Mouse (Mus musculus): Measurements from ENCODE around the gene Engase. TPM values are rescaled to one million over a fixed set of nuclear protein-coding genes. Genes with fewer than 3 reads are reported as not detected.

Engase gene
- polyA plus RNA-seq (2015; fragmentation: Illumina TruSeq; extraction: RNeasy Lipid Tissue Mini Kit (QIAGEN cat#74804); ENCODE audit: insufficient read depth, low replicate concordance) = 4.4 TPM

DNA sequence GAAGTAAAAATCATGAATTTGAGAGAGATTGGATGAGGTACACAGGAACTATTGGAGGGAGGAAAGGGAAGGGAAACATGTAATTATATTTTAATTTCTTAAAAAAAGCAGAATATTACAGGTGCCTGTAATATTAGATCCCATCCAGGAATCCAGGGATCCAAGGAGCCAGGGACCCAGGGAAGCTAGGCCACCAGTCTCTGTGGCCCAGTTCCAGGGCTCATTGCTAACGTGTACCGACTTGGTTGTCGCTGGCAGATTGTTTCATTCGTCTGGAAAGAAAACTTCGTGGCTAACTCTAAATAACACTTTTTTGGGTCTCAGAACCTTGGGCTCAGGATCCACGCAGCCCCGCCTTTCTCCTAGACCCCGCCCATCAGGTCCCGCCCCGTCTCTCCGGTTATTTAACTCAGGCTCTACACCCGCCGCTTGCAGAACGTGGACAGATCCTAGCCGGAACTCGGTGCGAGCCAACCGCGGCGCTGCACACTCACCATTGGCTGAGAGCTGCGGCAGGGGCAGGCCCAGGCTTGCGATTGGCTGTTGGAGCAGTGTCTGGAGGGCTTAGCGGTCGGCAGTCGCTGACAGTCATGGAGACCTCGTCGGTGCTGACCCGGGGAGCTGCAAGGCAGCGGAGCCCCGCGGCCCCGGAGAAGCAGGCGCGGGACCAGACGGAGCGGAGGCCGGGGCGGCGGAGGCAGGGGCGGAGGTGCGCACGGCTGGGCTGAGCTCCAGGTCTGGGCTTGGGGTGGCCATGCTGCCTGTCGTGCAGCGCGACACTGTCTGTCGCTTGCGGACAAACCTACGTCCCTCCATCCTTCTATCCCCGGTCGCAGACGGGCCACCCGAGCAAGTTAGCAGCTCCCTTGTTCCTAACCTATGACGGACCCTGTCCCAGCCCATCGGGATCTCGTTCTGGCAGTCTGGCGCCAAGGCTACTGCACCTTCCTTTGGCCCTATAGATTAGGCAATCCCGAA is at the start of gene Engase:
Engase (plus strand) TSS at position 434 of the 978 bp plus-strand sequence.

DNA sequence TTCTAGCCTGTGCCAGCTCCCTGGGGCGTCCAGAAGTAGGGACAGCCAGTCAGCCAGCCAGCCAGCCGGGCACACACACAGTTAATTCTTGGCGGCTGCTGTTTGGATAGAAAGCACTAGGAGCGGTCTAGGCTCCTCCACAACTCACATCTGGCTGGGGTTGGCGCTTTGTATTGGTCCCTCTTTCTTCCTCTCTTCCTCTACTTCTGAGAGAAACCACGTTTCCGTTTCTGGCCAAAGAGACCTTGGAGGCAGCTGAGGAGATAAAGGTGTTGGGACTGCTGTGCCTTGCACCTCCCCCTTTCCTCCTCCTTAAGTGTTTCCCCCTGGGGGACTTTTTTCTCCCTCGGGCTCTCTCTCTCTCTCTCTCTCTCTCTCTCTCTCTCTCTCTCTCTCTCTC is 48.6 kb upstream of the Engase start, which contains the start of gene C1qtnf1:
C1qtnf1 (plus strand) TSS at position 218 of the 400 bp plus-strand sequence.

Other genes starting within 250 kb of the Engase start
- gene Cyth1, start 228.2 kb upstream of the Engase start, polyA plus RNA-seq (2015; fragmentation: Illumina TruSeq; extraction: RNeasy Lipid Tissue Mini Kit (QIAGEN cat#74804); ENCODE audit: insufficient read depth, low replicate concordance) = 188 TPM
- 20.9 TPM for gene Usp36, start 186.6 kb upstream of the Engase start, polyA plus RNA-seq (2015; fragmentation: Illumina TruSeq; extraction: RNeasy Lipid Tissue Mini Kit (QIAGEN cat#74804); ENCODE audit: insufficient read depth, low replicate concordance)
- 0.23 TPM for gene Cep295nl, start 134.3 kb upstream of the Engase start, polyA plus RNA-seq (2015; fragmentation: Illumina TruSeq; extraction: RNeasy Lipid Tissue Mini Kit (QIAGEN cat#74804); ENCODE audit: insufficient read depth, low replicate concordance)
- 117 TPM for gene Timp2, start 121.1 kb upstream of the Engase start, polyA plus RNA-seq (2015; fragmentation: Illumina TruSeq; extraction: RNeasy Lipid Tissue Mini Kit (QIAGEN cat#74804); ENCODE audit: insufficient read depth, low replicate concordance)
- 116 TPM for gene Lgals3bp, start 74.7 kb upstream of the Engase start, polyA plus RNA-seq (2015; fragmentation: Illumina TruSeq; extraction: RNeasy Lipid Tissue Mini Kit (QIAGEN cat#74804); ENCODE audit: insufficient read depth, low replicate concordance)
- gene Cant1, start 57.7 kb upstream of the Engase start, polyA plus RNA-seq (2015; fragmentation: Illumina TruSeq; extraction: RNeasy Lipid Tissue Mini Kit (QIAGEN cat#74804); ENCODE audit: insufficient read depth, low replicate concordance) = 21.0 TPM
- gene C1qtnf1, start 48.6 kb upstream of the Engase start, polyA plus RNA-seq (2015; fragmentation: Illumina TruSeq; extraction: RNeasy Lipid Tissue Mini Kit (QIAGEN cat#74804); ENCODE audit: insufficient read depth, low replicate concordance) = 10.3 TPM

Data from spleen, adult 10 weeks (tissue).